Mouse (Mus musculus) activated CD4-positive, CD25-positive, alpha-beta regulatory T cell (primary cell): Measurements from ENCODE around the gene Smc4. TPM values are rescaled to one million over a fixed set of nuclear protein-coding genes. Genes with fewer than 3 reads are reported as not detected.

Experiments
- polyA plus RNA-seq, 2 experiments: library from polyadenylated mRNA; unstranded; fragments of 100-300 nt; shearing (Covaris generic); gene quantifications; one replicate each; pipeline ENCODE4 v1.2.1; 2017

Smc4 gene
- polyA plus RNA-seq, result 100 to 1,000 TPM; 485 to 541 TPM

GRCm38 (mm10) chr3:69004437-69005337 lies at the start of gene Smc4, which contains the start of gene Ift80:
Smc4 (plus strand) TSS chr3:69004738.
Ift80 (minus strand) TSS chr3:69004570.

GRCm38 (mm10) chr3:69044645-69045399 lies 40.3 kb downstream of the Smc4 start, which contains the start of gene Trim59:
Trim59 (minus strand) TSS chr3:69044755.

Other genes with a start within 250 kb of the Smc4 start
- 10 to 100 TPM; 17.1 to 33.3 TPM for gene 1110032F04Rik, start 135.2 kb upstream of the Smc4 start, polyA plus RNA-seq
- gene Ift80, start 168 bp upstream of the Smc4 start, polyA plus RNA-seq, result 10 to 100 TPM; 89.6 to 94.2 TPM
- 100 to 1,000 TPM; 128 to 257 TPM for gene Trim59, start 40.0 kb downstream of the Smc4 start, polyA plus RNA-seq
- gene Kpna4, start 122.4 kb downstream of the Smc4 start, polyA plus RNA-seq, result 100 to 1,000 TPM; 109 to 135 TPM
- gene Arl14, start 217.7 kb downstream of the Smc4 start, polyA plus RNA-seq, result under 1 TPM in 1 of 2 experiments, not detected in 1; 0.28 TPM